Mouse (Mus musculus) liver, embryonic 12.5 days (tissue): ENCODE measurements at regions not wholly inside any gene's neighbourhood (a gene's known extent, or its start where the extent isn't known, plus 50 kb on each side); places are given as distances from the start of the nearest gene placed in this dataset.

ENCODE experiments used
- ATAC-seq: fragments of 200-750 bp; cut with Nextera tagmentation; 2 replicates; pipeline ENCODE4 v1.8.0; 2017; ENCODE audit warnings: moderate number of reproducible peaks, mild to moderate bottlenecking, moderate library complexity
- H3K27ac ChIP-seq: fragments of 300-500 bp; sonication (generic); 2 replicates; pipeline ENCODE4 v1.5.1; 2016; ENCODE audit warnings: mild to moderate bottlenecking
- H3K27me3 ChIP-seq: fragments of 300-500 bp; sonication (generic); replicated peaks from 2 replicates; pipeline ENCODE4 v1.6.1; 2016; ENCODE audit warnings: mild to moderate bottlenecking, moderate library complexity
- H3K36me3 ChIP-seq: fragments of 300-500 bp; sonication (generic); 2 replicates; pipeline ENCODE4 v1.6.1; 2016; ENCODE audit warnings: mild to moderate bottlenecking, moderate library complexity
- H3K4me1 ChIP-seq: fragments of 300-500 bp; sonication (generic); 2 replicates; pipeline ENCODE4 v1.6.1; 2016
- H3K4me2 ChIP-seq: fragments of 300-500 bp; sonication (generic); 2 replicates; pipeline ENCODE4 v1.6.1; 2016; ENCODE audit warnings: mild to moderate bottlenecking, moderate library complexity
- H3K4me3 ChIP-seq: fragments of 300-500 bp; sonication (generic); 2 replicates; pipeline ENCODE4 v1.5.1; 2016; ENCODE audit warnings: mild to moderate bottlenecking, moderate library complexity
- H3K9ac ChIP-seq: fragments of 300-500 bp; sonication (generic); 2 replicates; pipeline ENCODE4 v1.6.1; 2016; ENCODE audit warnings: mild to moderate bottlenecking, moderate library complexity
- H3K9me3 ChIP-seq: fragments of 300-500 bp; sonication (generic); replicated peaks from 2 replicates; pipeline ENCODE4 v1.6.1; 2016; ENCODE audit warnings: mild to moderate bottlenecking, moderate library complexity
- WGBS: fragments of 180-500 bp; shearing (Covaris S2); methylation state at CpG from one replicate; pipeline ENCODE4 v1.1.7; 2016; ENCODE audit not compliant: insufficient replicate concordance; 5-methylcytosine and 5-hydroxymethylcytosine counted together

DNA sequence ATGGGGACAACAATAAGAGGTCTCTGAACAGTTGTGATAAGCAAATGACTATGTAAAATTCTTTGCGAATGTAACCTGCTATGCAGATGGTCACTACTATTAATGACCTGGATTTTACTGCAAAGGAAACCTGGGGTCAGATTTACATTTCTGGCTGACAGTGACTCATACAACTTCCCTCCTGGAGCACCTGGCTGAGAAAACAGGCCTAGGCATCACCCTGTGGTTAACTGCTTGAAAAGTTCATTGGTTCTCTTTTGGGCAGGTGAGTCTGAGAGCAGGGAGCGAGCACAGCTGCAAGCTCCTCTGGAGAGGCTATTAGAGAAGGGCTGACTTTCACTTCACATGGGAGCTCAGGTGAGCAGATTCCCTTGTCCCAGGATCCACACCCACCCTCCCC, 185.2 kb upstream of the Lpp start:
- ATAC-seq: no peak
- WGBS: 60% methylated on average over 2 of the region's 2 CpGs

DNA sequence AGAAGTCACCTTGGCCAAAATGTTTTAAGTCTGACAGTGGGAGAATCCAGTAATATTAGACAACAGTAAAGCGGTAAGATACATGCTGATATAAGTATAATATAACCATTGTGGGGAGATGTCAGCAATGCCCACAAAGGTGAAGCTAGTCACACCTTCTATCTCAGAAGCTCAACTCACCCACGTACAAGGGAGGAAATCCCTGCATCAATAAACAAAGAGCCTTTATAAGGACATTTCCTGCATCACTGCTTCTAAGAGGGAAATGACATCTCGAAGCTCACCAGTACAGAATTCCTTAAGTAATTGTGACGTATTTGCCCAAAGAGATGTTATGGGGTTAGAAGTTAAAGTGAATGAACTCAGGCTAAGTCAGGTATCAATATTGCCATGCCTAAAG, 186.3 kb upstream of the Lpp start:
- Histone ChIP-seq H3K9me3 (no peaks in the 10 kb centered on the region), H3K36me3 (no peaks in the 10 kb centered on the region), H3K27ac (no peak overlapping the region), H3K4me2 (no peak overlapping the region), H3K4me3 (no peak overlapping the region), H3K9ac (no peak overlapping the region), H3K4me1 (no peaks in the 10 kb centered on the region; the same call in 1 of the 2 replicates), H3K27me3 (no peaks in the 10 kb centered on the region)
- WGBS: 57% methylated on average over 4 of the region's 4 CpGs
- no peak for ATAC-seq

More for the DNA sequence above, 185.2 kb upstream of the Lpp start:
- Histone ChIP-seq H3K4me1 (no peaks in the 10 kb centered on the region; the same call in 1 of the 2 replicates), H3K9ac (no peak overlapping the region), H3K36me3 (no peaks in the 10 kb centered on the region), H3K4me2 (no peak overlapping the region), H3K27ac (no peak overlapping the region), H3K9me3 (no peaks in the 10 kb centered on the region), H3K4me3 (no peak overlapping the region), H3K27me3 (no peaks in the 10 kb centered on the region)

DNA sequence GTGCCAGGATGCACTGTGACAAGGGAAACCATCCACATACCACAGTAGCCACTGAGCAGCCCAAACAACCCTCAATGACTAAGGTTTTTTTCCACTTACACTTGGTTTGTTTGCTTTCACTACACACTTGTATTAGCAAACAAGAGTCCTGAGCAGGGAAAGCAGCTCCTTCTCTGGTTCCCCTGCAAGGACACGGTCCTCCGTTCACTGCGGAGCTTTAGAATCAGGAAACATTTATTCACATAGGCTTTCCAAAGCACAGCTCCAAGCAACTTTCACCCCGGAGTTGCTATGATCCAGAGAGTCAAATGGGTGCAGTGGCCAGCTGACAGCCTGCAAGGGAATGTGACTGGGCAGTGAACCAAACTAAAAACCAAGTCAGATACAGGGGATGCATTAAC, 186.8 kb upstream of the Lpp start:
- ATAC-seq: no peak
- H3K9me3 ChIP-seq: no peaks in the 10 kb centered on the region
- no peaks in the 10 kb centered on the region for H3K27me3 ChIP-seq
- H3K4me1 ChIP-seq: no peaks in the 10 kb centered on the region; the same call in 1 of the 2 replicates
- no peak overlapping the region for H3K4me2 ChIP-seq
- H3K9ac ChIP-seq: no peak overlapping the region
- 65% methylated on average over 4 of the region's 4 CpGs for WGBS
- no peaks in the 10 kb centered on the region for H3K36me3 ChIP-seq
- no peak overlapping the region for H3K4me3 ChIP-seq
- no peak overlapping the region for H3K27ac ChIP-seq

DNA sequence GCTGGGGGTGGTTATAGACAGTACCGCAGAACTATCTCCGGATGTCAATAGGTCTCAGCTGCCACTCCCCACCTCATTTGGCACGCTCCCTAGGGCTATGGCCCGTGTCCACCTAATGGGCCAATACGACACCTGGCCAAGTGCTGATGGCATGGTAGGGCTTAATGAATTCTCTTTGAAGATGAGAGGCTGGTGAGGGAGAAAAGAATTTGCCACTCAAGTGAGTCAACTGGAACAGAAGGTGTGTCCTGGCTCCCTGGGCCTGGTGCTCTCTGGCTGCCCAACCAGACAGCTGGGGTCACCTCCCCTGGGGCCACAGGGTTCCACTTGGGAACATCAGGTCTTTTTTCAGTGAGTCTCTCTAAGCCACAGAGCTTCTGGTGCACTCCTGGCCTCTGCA, 187.7 kb upstream of the Lpp start:
- Histone ChIP-seq H3K4me2 (no peak overlapping the region), H3K36me3 (no peaks in the 10 kb centered on the region), H3K27ac (no peak overlapping the region), H3K4me3 (no peak overlapping the region), H3K9ac (no peak overlapping the region), H3K4me1 (no peaks in the 10 kb centered on the region; the same call in 1 of the 2 replicates), H3K27me3 (no peaks in the 10 kb centered on the region), H3K9me3 (no peaks in the 10 kb centered on the region)
- WGBS: 68% methylated on average over 5 of the region's 5 CpGs
- no peak for ATAC-seq

DNA sequence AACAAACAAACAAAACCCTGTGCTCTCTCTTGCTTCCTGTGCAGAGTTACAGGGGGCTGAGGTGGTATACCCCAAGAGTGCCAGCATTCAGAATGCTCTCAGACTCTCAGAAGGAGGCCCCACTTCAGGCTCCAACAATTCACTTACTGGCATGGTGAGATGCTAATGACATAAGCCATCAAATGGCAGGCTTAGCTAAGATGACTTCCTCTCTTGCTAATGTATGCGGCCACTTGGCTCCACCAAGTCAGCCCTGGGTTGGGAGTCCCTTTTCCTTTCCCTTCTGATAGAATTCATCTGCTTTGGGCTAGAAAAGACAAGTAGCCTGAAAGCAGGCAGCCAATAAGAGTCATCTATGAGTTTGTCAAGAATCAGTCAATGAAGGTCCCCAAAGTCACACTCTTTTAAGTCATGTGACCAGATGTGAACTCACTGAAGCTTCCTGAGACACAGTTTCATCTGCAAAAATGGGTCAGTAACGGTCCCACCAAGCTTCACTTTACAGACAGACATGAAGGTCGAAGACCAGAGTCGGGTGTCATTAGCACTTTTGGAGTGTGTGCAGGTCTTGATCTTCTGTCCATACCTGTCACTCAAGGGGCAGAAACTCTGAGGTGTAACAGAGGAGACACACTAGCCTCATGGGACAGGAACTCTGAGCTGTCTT, 189.1 kb upstream of the Lpp start:
- no peaks in the 10 kb centered on the region; the same call in 1 of the 2 replicates for H3K4me1 ChIP-seq
- ATAC-seq: no peak

DNA sequence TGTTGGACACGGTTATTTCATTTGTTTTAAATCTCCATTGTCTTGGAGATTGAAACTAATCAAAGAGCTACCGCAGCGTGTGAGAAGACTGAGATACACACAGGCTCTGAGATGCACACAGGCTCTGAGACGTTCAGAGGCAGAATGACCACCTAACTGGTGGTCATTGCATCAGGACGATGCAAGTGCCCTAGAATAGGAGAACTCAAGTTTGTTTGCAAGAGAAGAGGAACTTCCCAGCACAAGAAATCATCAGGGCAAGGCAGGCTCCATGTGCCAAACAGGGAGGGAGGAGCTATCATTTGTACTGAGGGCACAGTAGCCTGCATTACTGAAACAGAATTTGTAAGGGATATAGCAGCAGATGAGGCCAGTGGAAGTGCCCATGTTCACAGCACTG, 190.7 kb upstream of the Lpp start:
- 59% methylated on average over 5 of the region's 5 CpGs for whole genome bisulfite sequencing
- H3K27ac ChIP-seq: no peak overlapping the region
- H3K4me1 ChIP-seq: no peaks in the 10 kb centered on the region; the same call in 1 of the 2 replicates

More for the DNA sequence above, 189.1 kb upstream of the Lpp start:
- no peak overlapping the region for H3K4me2 ChIP-seq
- no peaks in the 10 kb centered on the region for H3K9me3 ChIP-seq
- 64% methylated on average over 4 of the region's 4 CpGs for WGBS
- no peak overlapping the region for H3K27ac ChIP-seq
- H3K9ac ChIP-seq: no peak overlapping the region
- H3K36me3 ChIP-seq: no peaks in the 10 kb centered on the region
- H3K4me3 ChIP-seq: no peak overlapping the region
- H3K27me3 ChIP-seq: no peaks in the 10 kb centered on the region

DNA sequence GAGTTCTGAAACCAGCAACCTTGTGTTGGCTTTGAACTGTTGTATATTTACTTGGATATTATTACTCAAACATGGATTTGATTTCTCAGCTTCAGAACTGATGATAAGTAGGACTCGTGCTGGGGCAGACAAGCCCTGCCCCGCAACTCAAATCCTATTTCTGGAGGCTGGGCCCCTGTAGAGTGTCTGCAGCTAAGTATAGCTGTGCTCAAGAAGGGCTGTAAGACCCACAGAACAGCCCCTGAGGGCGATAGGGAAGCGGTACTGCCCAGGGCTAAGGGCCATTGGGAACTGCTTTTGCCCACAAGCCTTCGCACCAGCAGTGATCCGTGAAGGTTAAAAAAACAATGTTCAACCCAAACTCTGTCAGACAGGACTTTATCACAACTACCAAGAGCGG, 191.9 kb upstream of the Lpp start:
- H3K4me2 ChIP-seq: no peak overlapping the region
- H3K9me3 ChIP-seq: no peaks in the 10 kb centered on the region
- no peak overlapping the region for H3K9ac ChIP-seq
- WGBS: 51% methylated on average over 7 of the region's 7 CpGs
- no peaks in the 10 kb centered on the region for H3K27me3 ChIP-seq
- no peaks in the 10 kb centered on the region for H3K36me3 ChIP-seq
- H3K27ac ChIP-seq: no peak overlapping the region
- no peak for ATAC-seq
- H3K4me1 ChIP-seq: no peaks in the 10 kb centered on the region; the same call in 1 of the 2 replicates
- H3K4me3 ChIP-seq: no peak overlapping the region

More for the DNA sequence above, 190.7 kb upstream of the Lpp start:
- no peak overlapping the region for H3K9ac ChIP-seq
- H3K4me3 ChIP-seq: no peak overlapping the region
- ATAC-seq: no peak
- no peak overlapping the region for H3K4me2 ChIP-seq
- H3K36me3 ChIP-seq: no peaks in the 10 kb centered on the region
- no peaks in the 10 kb centered on the region for H3K27me3 ChIP-seq
- H3K9me3 ChIP-seq: no peaks in the 10 kb centered on the region

DNA sequence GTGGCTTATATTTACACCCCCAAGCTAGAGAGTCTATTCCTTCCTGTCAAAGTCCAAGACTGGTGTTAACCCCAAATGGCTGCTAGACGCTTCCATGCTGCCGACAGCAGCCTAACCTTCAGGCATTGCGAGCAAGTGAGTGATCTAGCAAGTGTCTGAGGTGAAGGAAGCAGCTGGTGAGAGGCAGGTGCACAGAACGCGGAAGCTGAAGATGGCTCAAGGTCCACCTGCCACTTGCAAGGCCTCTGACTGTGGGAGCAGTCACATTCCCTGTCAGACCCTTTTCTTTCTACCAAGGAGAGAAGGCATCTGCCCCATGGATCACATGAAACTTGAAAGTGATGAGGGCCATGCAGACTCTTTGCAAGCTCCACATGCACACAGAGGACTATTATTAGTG, 193.1 kb upstream of the Lpp start:
- H3K9ac ChIP-seq: no peak overlapping the region
- H3K36me3 ChIP-seq: no peaks in the 10 kb centered on the region
- no peaks in the 10 kb centered on the region for H3K9me3 ChIP-seq
- H3K27me3 ChIP-seq: no peaks in the 10 kb centered on the region
- no peaks in the 10 kb centered on the region for H3K4me1 ChIP-seq
- no peak overlapping the region for H3K4me3 ChIP-seq
- H3K4me2 ChIP-seq: no peak overlapping the region
- no peak for ATAC-seq
- WGBS: 65% methylated on average over 5 of the region's 5 CpGs
- peak overlapping the region; percentile 23; the same call in 1 of the 2 replicates for H3K27ac ChIP-seq

DNA sequence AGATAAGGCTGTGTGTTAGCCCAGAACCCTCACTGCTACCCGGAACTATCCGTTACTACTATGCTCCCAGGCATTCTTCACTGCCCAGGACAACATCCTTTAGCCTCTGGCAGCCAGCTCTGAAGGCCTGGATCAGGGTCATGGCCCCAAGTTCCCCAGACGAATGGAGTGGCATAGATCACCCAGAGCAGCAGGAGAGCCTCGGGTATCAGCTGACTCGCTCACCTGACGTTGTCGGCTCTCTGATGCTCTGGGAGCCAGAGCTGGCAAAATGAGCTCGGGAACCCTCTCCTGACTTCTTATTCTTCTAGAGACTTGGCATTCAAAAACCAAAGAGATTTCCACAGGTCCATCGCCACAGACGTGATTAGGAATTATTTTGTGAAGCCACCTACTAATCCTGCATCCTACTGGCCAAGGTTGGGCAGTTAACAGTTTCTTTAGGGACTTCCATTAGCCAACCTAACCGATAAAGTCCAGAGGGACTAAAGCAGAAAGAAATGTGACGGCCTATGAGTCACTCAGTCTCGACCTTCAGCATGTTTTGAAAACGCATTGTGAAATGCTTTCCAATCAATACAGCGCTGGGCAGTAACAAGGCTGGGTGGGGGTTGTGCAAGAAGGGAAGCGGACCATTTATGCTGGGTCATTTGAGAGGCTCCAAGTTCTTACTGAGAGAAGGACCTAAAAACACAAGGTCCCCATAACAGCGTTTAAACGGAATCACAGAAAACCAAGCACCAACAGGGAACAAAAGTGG, 193.7 kb upstream of the Lpp start:
- no peak overlapping the region for H3K9ac ChIP-seq
- H3K36me3 ChIP-seq: no peaks in the 10 kb centered on the region
- peak overlapping the region; percentile 62 for H3K27ac ChIP-seq
- no peak overlapping the region for H3K4me3 ChIP-seq
- 61% methylated on average over 18 of the region's 18 CpGs for WGBS
- no peak overlapping the region; the same call in 1 of the 2 replicates for H3K4me2 ChIP-seq
- ATAC-seq: peak; percentile 74
- H3K27me3 ChIP-seq: no peaks in the 10 kb centered on the region
- H3K4me1 ChIP-seq: no peaks in the 10 kb centered on the region
- no peaks in the 10 kb centered on the region for H3K9me3 ChIP-seq

DNA sequence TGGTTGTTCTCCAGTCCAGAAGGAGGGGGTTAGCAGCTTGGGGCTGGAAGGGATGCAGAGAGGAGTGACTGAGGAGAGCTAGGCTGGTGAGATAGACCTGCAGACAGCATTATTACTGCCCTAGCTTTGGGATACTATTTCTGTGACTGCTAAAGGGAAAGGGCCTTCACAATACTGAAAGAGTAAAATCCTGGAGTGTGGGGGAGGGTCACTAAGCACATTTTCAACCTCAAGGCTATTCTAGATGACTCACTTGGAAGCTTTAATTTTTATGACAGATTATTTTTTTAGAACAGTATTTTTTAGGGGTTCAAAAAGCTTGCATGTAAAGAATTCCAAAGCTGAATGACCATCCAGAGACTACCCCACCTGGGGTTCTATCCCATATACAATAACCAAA, 195.0 kb upstream of the Lpp start:
- Histone ChIP-seq H3K27me3 (no peaks in the 10 kb centered on the region), H3K27ac (no peak overlapping the region), H3K9ac (no peak overlapping the region), H3K4me3 (no peak overlapping the region), H3K9me3 (no peaks in the 10 kb centered on the region), H3K4me1 (no peaks in the 10 kb centered on the region), H3K36me3 (no peaks in the 10 kb centered on the region), H3K4me2 (no peak overlapping the region)
- ATAC-seq: no peak

DNA sequence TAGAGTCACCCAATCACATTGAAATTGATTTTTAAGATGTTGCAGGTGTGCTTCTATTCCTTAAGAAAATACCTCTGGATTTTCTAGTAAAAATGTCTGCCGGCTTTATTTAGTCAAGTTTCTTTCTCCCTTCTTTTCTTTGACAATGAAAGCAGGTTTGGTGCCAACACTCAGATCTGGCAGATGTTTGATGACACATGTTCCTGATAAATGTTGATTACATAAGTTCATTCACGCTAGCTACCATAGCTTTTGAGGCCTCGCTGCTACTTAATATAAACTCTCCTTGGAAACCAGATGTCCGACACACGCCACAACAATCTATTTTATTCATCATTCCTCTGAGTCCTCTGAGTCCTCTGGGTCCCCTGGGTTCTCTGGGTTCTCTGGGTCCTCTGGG, 195.7 kb upstream of the Lpp start:
- no peaks in the 10 kb centered on the region for H3K9me3 ChIP-seq
- no peak for ATAC-seq
- H3K36me3 ChIP-seq: no peaks in the 10 kb centered on the region
- no peaks in the 10 kb centered on the region for H3K27me3 ChIP-seq
- no peak overlapping the region for H3K4me2 ChIP-seq
- no peak overlapping the region for H3K4me3 ChIP-seq
- no peak overlapping the region for H3K27ac ChIP-seq
- no peaks in the 10 kb centered on the region for H3K4me1 ChIP-seq
- no peak overlapping the region for H3K9ac ChIP-seq
- 63% methylated on average over 5 of the region's 5 CpGs for WGBS

DNA sequence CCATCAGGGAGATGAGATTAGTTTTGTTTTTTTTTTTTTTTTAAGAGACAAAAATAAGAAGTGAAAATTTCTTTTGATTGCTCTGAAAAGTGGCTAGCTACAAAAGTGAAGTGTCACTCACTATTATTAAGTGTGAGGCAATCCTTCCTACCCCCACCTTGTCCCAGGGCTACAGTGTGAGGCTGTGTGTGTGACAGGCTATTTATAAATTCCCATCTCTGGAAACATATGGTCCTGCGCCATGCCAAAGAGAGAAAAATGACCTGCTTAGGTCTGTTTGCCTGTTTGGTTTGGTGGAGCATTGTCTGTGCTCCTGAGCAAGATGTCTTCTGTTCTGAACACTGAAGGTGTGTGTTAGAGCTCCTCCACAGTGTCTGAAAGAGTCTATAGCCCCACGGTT, 199.4 kb upstream of the Lpp start:
- Histone ChIP-seq H3K9ac (no peak overlapping the region), H3K4me3 (no peak overlapping the region), H3K27me3 (no peaks in the 10 kb centered on the region), H3K36me3 (no peaks in the 10 kb centered on the region), H3K27ac (no peak overlapping the region), H3K9me3 (no peaks in the 10 kb centered on the region), H3K4me1 (no peaks in the 10 kb centered on the region), H3K4me2 (no peak overlapping the region)
- ATAC-seq: no peak
- 66% methylated on average over 2 of the region's 2 CpGs for WGBS
